Mouse (Mus musculus): ENCODE measurements around the gene Cdca3.
"Not testable (repeated sequence)": the region's sequence is repeated elsewhere in the genome, so short reads cannot be mapped to it uniquely, and the experiment has no call there.

The Cdca3 gene

GRCm38 (mm10) chr6:124809052-124809774 is 20.1 kb upstream of the Cdca3 start:
- peak; percentile 62 for DNase-seq (ENCODE audit: low spot score)

GRCm38 (mm10) chr6:124809775-124810538 is 19.4 kb upstream of the Cdca3 start:
- DNase-seq (ENCODE audit: low spot score) = peak; percentile 16

- DNase-seq (ENCODE audit: low spot score) = not testable (repeated sequence)
Observed at GRCm38 (mm10) chr6:124810566-124811402, 18.6 kb upstream of the Cdca3 start.

GRCm38 (mm10) chr6:124811403-124811665 is 18.0 kb upstream of the Cdca3 start:
- no peak for DNase-seq (ENCODE audit: low spot score)

GRCm38 (mm10) chr6:124811701-124812560 is 17.4 kb upstream of the Cdca3 start:
- peak; percentile 14 for DNase-seq (ENCODE audit: low spot score)

GRCm38 (mm10) chr6:124812848-124813247 is 16.5 kb upstream of the Cdca3 start:
- DNase-seq (ENCODE audit: low spot score) = no peak

- DNase-seq (ENCODE audit: low spot score) = peak; percentile 59
Observed at GRCm38 (mm10) chr6:124813496-124813895, 15.9 kb upstream of the Cdca3 start.

- DNase-seq (ENCODE audit: low spot score) = peak; percentile 82
Observed at GRCm38 (mm10) chr6:124813933-124814332, 15.4 kb upstream of the Cdca3 start, which contains the start of gene Tpi1. TSS of gene Tpi1 (minus strand) at chr6:124814296.

- no peak for DNase-seq (ENCODE audit: low spot score)
Observed at GRCm38 (mm10) chr6:124814448-124814847, 14.9 kb upstream of the Cdca3 start.

- DNase-seq (ENCODE audit: low spot score) = no peak
Observed at GRCm38 (mm10) chr6:124814858-124815774, 14.2 kb upstream of the Cdca3 start.

GRCm38 (mm10) chr6:124816611-124817010 is 12.7 kb upstream of the Cdca3 start:
- no peak for DNase-seq (ENCODE audit: low spot score)

- DNase-seq (ENCODE audit: low spot score) = no peak
Observed at GRCm38 (mm10) chr6:124817125-124817524, 12.2 kb upstream of the Cdca3 start.

GRCm38 (mm10) chr6:124817563-124817962 is 11.8 kb upstream of the Cdca3 start:
- no peak for DNase-seq (ENCODE audit: low spot score)

GRCm38 (mm10) chr6:124817971-124818370 is 11.4 kb upstream of the Cdca3 start:
- DNase-seq (ENCODE audit: low spot score) = no peak

- DNase-seq (ENCODE audit: low spot score) = no peak
Observed at GRCm38 (mm10) chr6:124820891-124821290, 8.5 kb upstream of the Cdca3 start.

- DNase-seq (ENCODE audit: low spot score) = no peak
Observed at GRCm38 (mm10) chr6:124822049-124822448, 7.3 kb upstream of the Cdca3 start.

GRCm38 (mm10) chr6:124828101-124828592 is 1.2 kb upstream of the Cdca3 start:
- peak; percentile 52 for DNase-seq (ENCODE audit: low spot score)

- peak; percentile 96 for DNase-seq (ENCODE audit: low spot score)
Observed at GRCm38 (mm10) chr6:124829799-124830700, 703 bp downstream of the Cdca3 start.

GRCm38 (mm10) chr6:124831199-124831598 is 1.9 kb downstream of the Cdca3 start:
- not testable (repeated sequence) for DNase-seq (ENCODE audit: low spot score)

All from testis, postnatal 14 days (tissue).